Mouse (Mus musculus) monocyte, adult 2 months (primary cell): Measurements from ENCODE around the gene Rpl32.
A peak's percentile ranks its signal among the peaks of the same experiment; 100 is the strongest.

Source experiments
- DNase-seq, 2 experiments: peaks; one replicate each; pipeline ENCODE4 v3.0.0; 2022; ENCODE audit warnings: low spot score in 2 of 2, low read depth in 1 of 2

Gene Rpl32

DNA sequence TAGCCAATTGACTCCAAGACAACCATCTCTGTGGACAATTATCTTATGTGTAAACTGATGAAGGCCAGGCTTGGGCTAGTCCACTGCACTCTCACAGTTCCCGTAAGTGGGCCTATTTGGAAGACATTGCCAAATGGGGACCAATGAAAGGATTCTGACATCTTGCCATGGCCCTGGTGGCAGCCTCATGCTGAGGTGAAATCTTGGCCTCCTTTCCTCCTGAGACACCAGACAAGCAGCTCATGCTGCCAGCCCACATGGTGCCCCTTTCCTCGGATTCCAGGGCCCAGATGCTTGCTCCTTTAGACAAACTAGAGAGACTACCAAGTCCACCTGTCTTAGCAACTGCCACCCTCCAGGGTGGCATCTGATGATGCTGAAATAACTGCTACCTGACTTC is 9.6 kb upstream of the Rpl32 start:
- DNase-seq = no peak

- DNase-seq = no peak
Measured at GRCm38 (mm10) chr6:115815041-115815440, 6.5 kb upstream of the Rpl32 start.

DNA sequence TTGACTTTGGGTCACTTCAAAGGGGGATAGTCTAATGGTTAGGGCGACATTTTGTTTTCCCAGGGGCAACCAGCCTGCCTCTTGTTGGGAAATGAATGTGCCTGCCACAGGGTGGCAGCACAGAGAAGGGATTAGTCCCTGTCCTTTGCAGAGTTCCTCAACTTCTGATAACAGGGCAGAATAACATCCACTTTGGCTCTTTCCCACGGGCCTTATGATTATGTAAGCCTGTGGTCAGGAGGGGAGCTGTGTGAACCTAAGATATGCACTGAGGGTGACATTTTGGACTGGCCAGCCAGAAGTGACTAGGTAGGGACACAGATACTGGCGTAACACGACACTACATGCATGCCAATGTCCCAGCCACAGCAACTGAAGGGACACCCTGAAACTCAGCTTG is 5.6 kb upstream of the Rpl32 start:
- peak; percentile 39 to 43 for DNase-seq

GRCm38 (mm10) chr6:115811606-115812005 is 3.1 kb upstream of the Rpl32 start:
- no peak for DNase-seq

GRCm38 (mm10) chr6:115808196-115808487 is 405 bp downstream of the Rpl32 start:
- no peak for DNase-seq

GRCm38 (mm10) chr6:115807464-115808195 is 917 bp downstream of the Rpl32 start:
- DNase-seq = no peak

DNA sequence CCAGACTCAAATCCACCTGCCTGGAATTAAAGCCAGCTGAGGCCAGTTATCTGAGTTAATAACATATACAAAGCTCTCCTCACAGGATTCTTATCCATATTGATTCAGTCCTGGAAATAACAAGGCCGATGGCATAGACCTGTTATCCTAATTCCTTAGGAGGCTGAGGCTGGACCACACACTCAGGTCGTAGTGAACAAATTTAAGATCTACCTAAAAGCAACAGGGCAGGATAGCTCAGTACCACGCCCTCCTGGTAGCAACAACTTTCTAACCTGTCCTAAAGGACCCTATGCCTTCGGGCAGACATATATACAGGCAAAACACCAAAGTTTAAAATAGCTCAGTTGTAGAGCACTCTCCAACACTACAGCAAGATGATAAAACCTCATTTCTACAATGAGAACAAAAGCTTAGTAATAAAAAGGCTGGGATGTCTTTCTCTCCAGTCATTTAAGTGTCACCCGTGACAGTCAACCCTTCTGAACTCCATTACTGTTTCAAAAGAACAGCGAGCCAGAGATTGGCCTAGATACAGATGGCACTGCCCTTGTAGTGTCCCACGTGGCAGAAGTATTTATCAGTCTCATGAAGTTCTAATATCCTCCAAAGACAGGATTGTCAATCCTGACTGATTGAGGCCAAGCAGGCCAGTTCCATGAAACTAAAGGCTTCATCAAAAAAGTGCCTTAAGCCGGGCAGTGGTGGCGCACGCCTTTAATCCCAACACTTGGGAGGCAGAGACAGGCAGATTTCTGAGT is 3.9 kb downstream of the Rpl32 start:
- DNase-seq = no peak

DNA sequence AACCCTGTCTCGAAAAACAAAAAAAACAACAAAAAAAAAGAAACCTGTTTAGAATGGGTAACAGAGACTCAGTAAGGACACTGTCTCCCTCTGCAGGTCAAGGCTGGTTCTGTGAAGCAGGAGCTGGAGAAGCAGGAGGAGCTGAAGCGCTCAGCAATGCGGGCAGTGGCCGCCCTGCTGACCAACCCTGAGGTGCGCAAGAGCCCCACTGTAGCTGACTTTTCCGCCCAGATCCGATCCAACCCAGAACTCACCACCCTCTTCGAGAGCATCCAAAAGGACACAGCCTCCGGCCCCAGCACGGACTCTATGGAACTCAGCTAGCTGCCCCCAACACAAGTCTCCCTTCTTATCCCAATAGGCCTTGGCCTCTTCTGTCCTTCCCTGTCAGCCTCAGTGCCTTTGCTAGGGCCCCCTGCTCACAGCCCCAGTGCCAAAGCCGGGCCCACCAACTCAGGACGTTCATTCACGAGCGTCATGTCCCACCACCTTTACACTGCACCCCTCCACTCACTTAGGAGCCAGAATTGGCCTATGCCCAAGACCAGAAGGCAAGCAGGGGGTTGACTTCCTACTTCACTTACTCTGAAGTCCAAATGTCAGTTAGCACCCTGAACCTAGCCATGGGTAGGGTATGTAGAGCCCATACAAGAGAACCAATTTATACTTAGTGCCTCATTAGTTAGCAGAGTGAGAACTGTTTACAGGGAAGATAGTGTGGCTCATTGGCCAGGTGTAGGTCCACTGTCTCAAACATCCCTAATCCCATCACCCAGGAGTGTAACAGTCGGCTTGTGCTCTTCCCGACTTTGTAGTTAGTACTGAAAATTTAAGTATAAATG is 4.8 kb downstream of the Rpl32 start:
- DNase-seq = no peak

DNA sequence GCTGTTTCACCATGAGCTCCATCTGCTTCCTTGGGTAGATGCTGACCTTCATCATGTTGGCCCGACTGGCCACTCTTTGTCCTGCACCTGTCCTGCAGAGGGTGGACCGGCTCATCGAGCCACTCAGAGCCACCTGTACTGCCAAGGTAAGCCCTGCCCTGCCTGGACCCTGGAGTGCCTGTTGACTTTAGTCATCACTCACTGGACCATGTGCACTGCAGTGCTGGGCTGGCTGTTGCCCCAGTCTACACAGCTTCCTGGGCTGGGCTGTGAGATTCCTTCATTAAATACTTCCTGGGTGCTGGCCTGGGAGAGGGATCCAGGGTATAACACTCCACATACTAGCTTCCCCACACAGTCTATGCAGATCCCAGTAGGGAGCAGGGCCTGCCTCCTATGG is 6.7 kb downstream of the Rpl32 start:
- no peak for DNase-seq

DNA sequence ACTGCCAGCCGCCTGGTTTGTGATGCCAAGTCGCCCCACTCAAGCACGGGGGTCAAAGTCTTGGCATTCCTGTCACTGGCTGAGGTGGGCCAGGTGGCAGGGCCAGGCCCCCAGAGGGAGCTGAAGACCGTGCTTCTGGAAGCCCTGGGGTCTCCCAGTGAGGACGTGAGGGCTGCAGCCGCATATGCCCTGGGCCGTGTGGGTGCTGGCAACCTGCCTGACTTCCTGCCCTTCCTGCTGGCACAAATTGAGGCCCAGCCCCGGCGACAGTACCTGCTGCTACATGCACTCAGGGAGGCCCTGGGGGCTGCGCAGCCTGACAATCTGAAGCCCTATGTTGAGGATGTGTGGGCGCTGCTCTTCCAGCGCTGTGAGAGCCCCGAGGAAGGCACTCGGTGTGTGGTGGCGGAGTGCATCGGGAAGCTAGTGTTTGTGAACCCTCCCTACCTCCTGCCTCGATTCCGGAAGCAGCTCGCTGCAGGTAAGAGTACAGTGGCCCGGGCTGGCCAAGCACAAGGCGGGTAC is 15.8 kb downstream of the Rpl32 start:
- no peak for DNase-seq

GRCm38 (mm10) chr6:115791842-115792686 is 16.5 kb downstream of the Rpl32 start:
- no peak for DNase-seq

DNA sequence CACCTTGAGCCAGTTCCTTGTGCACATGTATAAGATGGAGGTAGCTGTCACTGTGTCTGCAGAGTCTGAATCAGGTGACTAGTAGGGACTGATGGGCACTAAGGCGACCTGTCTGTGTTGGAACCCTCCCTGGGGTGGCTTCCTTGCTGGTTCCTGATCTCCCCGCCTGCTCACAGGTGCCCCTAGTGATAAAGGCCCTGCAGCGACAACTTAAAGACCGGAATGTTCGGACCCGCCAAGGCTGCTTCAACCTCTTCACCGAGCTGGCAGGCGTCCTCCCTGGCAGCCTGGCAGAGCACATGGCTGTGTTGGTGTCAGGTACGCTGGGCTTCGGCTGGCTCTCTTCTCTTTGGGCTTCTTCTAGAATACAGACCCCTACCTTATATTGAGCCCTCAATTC is 17.5 kb downstream of the Rpl32 start:
- no peak for DNase-seq

- DNase-seq = no peak
Measured at GRCm38 (mm10) chr6:115782781-115783180, 25.8 kb downstream of the Rpl32 start.

DNA sequence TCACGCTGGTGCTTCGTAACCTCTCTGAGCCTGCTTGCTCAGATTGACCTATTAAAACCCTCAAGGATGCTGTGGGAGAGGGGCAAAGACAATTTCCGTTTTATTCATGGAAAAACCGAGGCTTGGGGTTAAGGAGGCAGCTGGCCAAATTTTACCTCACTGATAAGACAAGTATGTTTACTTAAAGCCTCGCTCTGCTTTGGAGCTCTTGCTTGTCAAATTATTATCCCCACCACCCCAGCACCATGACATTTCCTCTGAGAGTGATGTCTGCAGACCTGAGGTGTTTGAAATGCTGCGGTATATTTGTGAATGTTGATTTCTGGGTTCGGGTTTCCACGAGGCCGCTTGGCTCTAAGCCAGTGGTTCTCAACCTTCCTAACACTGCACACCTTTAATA is 32.2 kb downstream of the Rpl32 start:
- no peak for DNase-seq

DNA sequence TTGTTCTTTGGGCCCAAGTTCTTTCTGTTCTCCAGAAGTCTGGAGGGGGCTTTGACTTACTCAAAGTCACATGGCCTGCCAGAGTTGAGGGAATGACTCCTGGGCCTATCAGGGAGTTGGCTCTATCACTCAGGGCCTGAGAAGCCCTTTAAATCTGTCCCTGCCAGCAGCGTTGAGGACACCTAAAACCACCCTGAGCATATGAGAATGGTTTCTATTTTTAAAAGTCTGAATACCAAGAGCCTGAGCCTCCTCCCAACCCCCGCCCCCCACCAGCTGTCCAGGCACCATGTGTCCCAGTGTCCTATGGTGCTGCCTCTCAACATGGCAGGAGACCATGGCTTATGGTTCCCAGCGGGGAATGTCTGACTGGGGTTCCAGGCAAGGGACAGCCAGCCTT is 32.7 kb downstream of the Rpl32 start:
- no peak for DNase-seq

GRCm38 (mm10) chr6:115774501-115774921 is 34.0 kb downstream of the Rpl32 start, which contains the start of gene Cand2:
Cand2 (plus strand) TSS chr6:115774538.
- DNase-seq = no peak

DNA sequence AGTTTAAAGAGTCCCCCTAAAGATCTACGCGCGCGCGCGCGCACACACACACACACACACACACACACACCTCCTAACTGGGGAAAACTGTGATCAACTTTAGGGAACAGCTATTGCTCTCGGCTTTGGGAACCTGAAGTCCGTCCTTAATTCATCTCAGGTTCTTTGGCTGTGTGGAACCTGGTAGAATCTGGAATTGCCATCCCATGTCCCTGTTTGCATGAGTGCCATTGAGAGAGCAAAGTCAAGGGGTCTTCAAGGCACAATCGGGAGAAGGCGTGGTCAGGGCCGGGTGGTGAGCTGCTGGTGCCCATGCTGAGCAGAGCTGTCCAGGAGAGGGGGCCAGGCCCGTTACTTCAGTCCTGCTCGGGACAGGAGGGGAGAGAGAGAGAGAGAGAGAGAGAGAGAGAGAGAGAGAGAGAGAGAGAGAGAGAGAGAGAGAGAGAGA is 34.6 kb downstream of the Rpl32 start:
- no peak for DNase-seq

DNA sequence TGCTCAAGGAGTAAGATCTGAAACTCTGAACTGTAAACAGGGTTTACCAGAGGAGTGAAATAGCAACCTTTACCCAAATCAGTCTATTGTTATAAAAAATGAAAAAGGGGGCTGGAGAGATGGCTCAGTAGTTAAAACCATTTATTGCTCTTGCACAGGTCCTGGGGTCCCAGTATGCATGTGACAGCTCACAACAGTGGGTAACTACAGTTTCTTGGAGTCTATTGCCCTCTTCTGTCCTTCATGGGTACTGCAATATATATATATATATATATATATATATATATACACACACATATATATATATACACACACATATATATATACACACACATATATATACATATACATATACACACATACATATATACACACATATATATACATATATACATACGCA is 35.9 kb downstream of the Rpl32 start:
- DNase-seq = no peak

GRCm38 (mm10) chr6:115772201-115772600 is 36.3 kb downstream of the Rpl32 start:
- DNase-seq = no peak

GRCm38 (mm10) chr6:115770852-115771251 is 37.7 kb downstream of the Rpl32 start:
- no peak for DNase-seq
